Mouse (Mus musculus): Measurements from ENCODE around the gene Ccdc85a. TPM values are rescaled to one million over a fixed set of nuclear protein-coding genes. Genes with fewer than 3 reads are reported as not detected.

Gene Ccdc85a
- polyA plus RNA-seq, 1 experiment from 2014 or later: 5.0 TPM

Other genes starting within 250 kb of the Ccdc85a start
- gene Gm6685, start 244.5 kb downstream of the Ccdc85a start, polyA plus RNA-seq (2014; fragmentation: Nextera tagmentation; extraction: Ambion mirVana): 0.82 TPM in 1 of 2 replicates, not detected in the other